Mouse (Mus musculus): ENCODE measurements around the gene D230025D16Rik. TPM values are rescaled to one million over a fixed set of nuclear protein-coding genes. Genes with fewer than 3 reads are reported as not detected.
A peak's percentile ranks its signal among the peaks of the same experiment; 100 is the strongest.
"Not testable (repeated sequence)": the region's sequence is repeated elsewhere in the genome, so short reads cannot be mapped to it uniquely, and the experiment has no call there.

The D230025D16Rik gene
- polyA plus RNA-seq, 1 experiment from 2014 or later, result 29.9 TPM

GRCm38 (mm10) chr8:105289805-105290460 is 65.0 kb downstream of the D230025D16Rik start, which contains the start of gene 4931428F04Rik:
TSS of gene 4931428F04Rik (minus strand) at chr8:105289864.
- peaks cover 42% of the 10 kb centered on the region for H3K4me1 ChIP-seq
- WGBS, result 2% methylated on average over 43 of the region's 43 CpGs
- H3K9ac ChIP-seq (replicated peaks), result peak within 1 kb of the TSS; percentile 37
- H3K27ac ChIP-seq (replicated peaks), result peak within 1 kb of the TSS; percentile 90
- H3K36me3 ChIP-seq, result peaks cover 6% of the 10 kb centered on the region
- H3K4me3 ChIP-seq, result peak within 1 kb of the TSS; percentile 55
- peaks cover 32% of the 10 kb centered on the region for H3K27me3 ChIP-seq
- ATAC-seq (ENCODE audit: low FRiP score, low read depth), result peak; percentile 19
- H3K9me3 ChIP-seq, result no peaks in the 10 kb centered on the region
- peak within 1 kb of the TSS; percentile 80 for H3K4me2 ChIP-seq (replicated peaks)

- Histone ChIP-seq H3K4me2 (replicated peaks) (peak overlapping the region; percentile 80), H3K9me3 (no peaks in the 10 kb centered on the region), H3K27me3 (peaks cover 32% of the 10 kb centered on the region), H3K27ac (replicated peaks) (no peak overlapping the region), H3K4me3 (peak overlapping the region; percentile 55), H3K4me1 (peaks cover 42% of the 10 kb centered on the region), H3K9ac (replicated peaks) (peak overlapping the region; percentile 37; the same call in 1 of the 2 replicates), H3K36me3 (no peaks in the 10 kb centered on the region)
- 6% methylated on average over 31 of the region's 31 CpGs for WGBS
- ATAC-seq (ENCODE audit: low FRiP score, low read depth), result no peak
Observed at GRCm38 (mm10) chr8:105290554-105291314, 65.8 kb downstream of the D230025D16Rik start.

GRCm38 (mm10) chr8:105291364-105291763 is 66.4 kb downstream of the D230025D16Rik start:
- not testable (repeated sequence) for H3K4me2 ChIP-seq (replicated peaks)

DNA sequence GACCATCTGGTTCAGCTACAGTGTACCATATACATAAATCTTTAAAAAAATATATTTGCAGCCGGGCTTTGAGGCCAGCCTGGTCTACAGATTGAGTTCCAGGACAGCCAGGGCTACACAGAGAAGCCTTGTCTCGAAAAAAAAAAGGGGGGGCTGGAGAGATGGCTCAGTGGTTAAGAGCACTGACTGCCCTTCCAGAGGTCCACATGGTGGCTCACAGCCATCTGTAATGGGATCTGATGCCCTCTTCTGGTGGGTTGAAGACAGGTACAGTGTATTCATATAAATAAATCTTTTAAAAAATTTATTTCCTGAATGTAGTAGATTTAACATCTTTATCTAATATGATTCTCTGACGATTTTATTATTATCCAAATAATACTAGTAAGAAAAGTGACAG is 66.9 kb downstream of the D230025D16Rik start:
- H3K4me2 ChIP-seq (replicated peaks); H3K36me3 ChIP-seq; ATAC-seq (ENCODE audit: low FRiP score, low read depth); H3K9ac ChIP-seq (replicated peaks); H3K4me3 ChIP-seq; H3K27ac ChIP-seq (replicated peaks); H3K9me3 ChIP-seq: not testable (repeated sequence)
- peaks cover 37% of the 10 kb centered on the region for H3K4me1 ChIP-seq
- H3K27me3 ChIP-seq, result peaks cover 32% of the 10 kb centered on the region
- WGBS, result 65% methylated on average over 3 of the region's 3 CpGs

More at GRCm38 (mm10) chr8:105291364-105291763, 66.4 kb downstream of the D230025D16Rik start:
- H3K9me3 ChIP-seq; H3K36me3 ChIP-seq; H3K4me3 ChIP-seq; H3K27ac ChIP-seq (replicated peaks); ATAC-seq (ENCODE audit: low FRiP score, low read depth); H3K9ac ChIP-seq (replicated peaks): not testable (repeated sequence)
- WGBS, result 89% methylated on average over 8 of the region's 8 CpGs
- Histone ChIP-seq H3K27me3 (peaks cover 32% of the 10 kb centered on the region), H3K4me1 (peaks cover 39% of the 10 kb centered on the region)

DNA sequence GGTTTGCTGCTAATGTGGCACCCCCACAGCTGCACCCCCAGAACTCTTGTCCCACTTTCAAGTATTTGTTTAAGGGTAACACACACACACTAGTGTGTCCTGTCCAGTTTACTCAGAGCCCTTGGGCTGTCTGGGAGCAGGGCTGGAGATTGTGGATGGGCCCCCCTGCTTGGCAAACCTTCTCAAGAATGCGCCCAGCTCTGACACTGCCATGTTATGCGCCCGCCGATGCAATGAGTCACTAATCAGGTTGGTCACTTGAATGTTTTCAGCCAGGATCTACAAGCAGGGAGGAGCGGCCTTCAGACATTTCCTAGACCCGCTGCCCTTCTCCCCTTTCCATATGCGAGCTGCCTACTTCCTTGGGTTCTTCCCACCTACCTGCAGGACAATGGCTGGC is 67.5 kb downstream of the D230025D16Rik start:
- ATAC-seq (ENCODE audit: low FRiP score, low read depth), result no peak

GRCm38 (mm10) chr8:105293405-105293804 is 68.5 kb downstream of the D230025D16Rik start:
- Histone ChIP-seq H3K4me3 (no peak overlapping the region), H3K27me3 (peaks cover 32% of the 10 kb centered on the region), H3K4me1 (peaks cover 29% of the 10 kb centered on the region), H3K9ac (replicated peaks) (no peak overlapping the region), H3K9me3 (no peaks in the 10 kb centered on the region), H3K36me3 (no peaks in the 10 kb centered on the region), H3K4me2 (replicated peaks) (no peak overlapping the region), H3K27ac (replicated peaks) (no peak overlapping the region)
- no peak for ATAC-seq (ENCODE audit: low FRiP score, low read depth)
- 66% methylated on average over 19 of the region's 19 CpGs for WGBS

More for the DNA sequence above, 67.5 kb downstream of the D230025D16Rik start:
- H3K27ac ChIP-seq (replicated peaks), result no peak overlapping the region
- no peak overlapping the region for H3K4me3 ChIP-seq
- H3K9me3 ChIP-seq, result no peaks in the 10 kb centered on the region
- no peaks in the 10 kb centered on the region for H3K36me3 ChIP-seq
- WGBS, result 86% methylated on average over 7 of the region's 7 CpGs
- no peak overlapping the region for H3K9ac ChIP-seq (replicated peaks)
- H3K27me3 ChIP-seq, result peaks cover 32% of the 10 kb centered on the region
- no peak overlapping the region for H3K4me2 ChIP-seq (replicated peaks)
- peaks cover 34% of the 10 kb centered on the region for H3K4me1 ChIP-seq

DNA sequence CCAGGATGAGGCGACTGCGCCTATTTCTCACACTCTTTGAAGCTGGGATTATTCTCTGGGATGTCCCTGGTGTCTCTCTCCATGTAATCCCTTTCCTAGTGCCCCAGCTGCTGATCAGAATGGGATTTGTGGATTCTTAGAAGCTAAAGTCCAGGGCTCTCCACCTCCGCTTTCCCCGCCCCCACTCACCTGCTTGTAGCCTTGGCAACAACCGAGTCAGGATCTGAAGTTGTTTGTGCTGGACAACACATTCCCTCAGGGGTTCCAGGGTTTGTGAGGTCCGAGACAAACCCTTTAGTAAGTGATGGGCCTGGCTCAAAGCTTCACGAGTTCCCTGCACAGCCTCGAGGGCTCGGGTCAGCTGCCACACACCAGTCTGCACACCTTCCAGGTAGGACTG is 69.8 kb downstream of the D230025D16Rik start:
- Histone ChIP-seq H3K27me3 (peaks cover 30% of the 10 kb centered on the region), H3K9ac (replicated peaks) (no peak overlapping the region), H3K4me2 (replicated peaks) (0 out of 2 replicates have a peak overlapping the region, but pooled peaks have one; percentile 3), H3K4me3 (no peak overlapping the region), H3K36me3 (peaks cover 8% of the 10 kb centered on the region), H3K9me3 (no peaks in the 10 kb centered on the region), H3K4me1 (peaks cover 29% of the 10 kb centered on the region), H3K27ac (replicated peaks) (0 out of 2 replicates have a peak overlapping the region, but pooled peaks have one; percentile 35)
- WGBS, result 60% methylated on average over 9 of the region's 9 CpGs
- no peak for ATAC-seq (ENCODE audit: low FRiP score, low read depth)

DNA sequence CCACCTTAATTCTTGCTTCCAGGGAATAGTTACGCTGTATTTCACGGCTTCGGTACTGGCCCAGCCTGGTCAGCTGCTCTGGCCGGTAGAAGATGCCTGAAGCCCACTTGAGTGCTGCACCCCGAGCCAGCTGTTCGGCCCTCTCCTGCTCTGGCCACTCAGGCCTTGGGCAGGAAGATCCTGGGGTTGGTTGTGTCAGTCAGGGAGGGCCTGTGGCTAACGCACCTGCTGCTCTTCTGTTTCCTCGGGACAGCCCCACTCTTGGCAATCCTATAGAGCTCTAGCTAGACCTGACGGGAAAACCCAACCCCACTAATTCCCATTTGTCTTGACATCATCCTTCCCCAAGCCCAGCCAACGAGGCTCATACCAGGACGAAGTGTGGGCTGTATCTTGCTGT is 70.3 kb downstream of the D230025D16Rik start:
- Histone ChIP-seq H3K27me3 (peaks cover 25% of the 10 kb centered on the region), H3K4me1 (peaks cover 24% of the 10 kb centered on the region), H3K36me3 (peaks cover 12% of the 10 kb centered on the region), H3K9ac (replicated peaks) (no peak overlapping the region), H3K9me3 (no peaks in the 10 kb centered on the region), H3K27ac (replicated peaks) (0 out of 2 replicates have a peak overlapping the region, but pooled peaks have one; percentile 35), H3K4me2 (replicated peaks) (0 out of 2 replicates have a peak overlapping the region, but pooled peaks have one; percentile 3), H3K4me3 (no peak overlapping the region)
- WGBS, result 77% methylated on average over 11 of the region's 11 CpGs
- ATAC-seq (ENCODE audit: low FRiP score, low read depth), result no peak

GRCm38 (mm10) chr8:105295895-105296573 is 71.1 kb downstream of the D230025D16Rik start, which contains the start of gene Exoc3l:
TSS of gene Exoc3l (minus strand) at chr8:105296101.
- peaks cover 17% of the 10 kb centered on the region for H3K27me3 ChIP-seq
- H3K27ac ChIP-seq (replicated peaks), result 0 out of 2 replicates have a peak within 1 kb of the TSS, but pooled peaks have one; percentile 35
- ATAC-seq (ENCODE audit: low FRiP score, low read depth), result no peak
- no peak within 1 kb of the TSS for H3K9ac ChIP-seq (replicated peaks)
- H3K4me3 ChIP-seq, result peak within 1 kb of the TSS; percentile 78
- H3K4me1 ChIP-seq, result peaks cover 17% of the 10 kb centered on the region
- H3K9me3 ChIP-seq, result no peaks in the 10 kb centered on the region
- 67% methylated on average over 11 of the region's 11 CpGs for WGBS
- peak within 1 kb of the TSS; percentile 98 for H3K4me2 ChIP-seq (replicated peaks)
- H3K36me3 ChIP-seq, result peaks cover 20% of the 10 kb centered on the region

GRCm38 (mm10) chr8:105297511-105298192 is 72.7 kb downstream of the D230025D16Rik start, which contains the start of gene E2f4:
TSS of gene E2f4 (plus strand) at chr8:105297663.
- Histone ChIP-seq H3K36me3 (peaks cover 35% of the 10 kb centered on the region), H3K4me1 (peaks cover 17% of the 10 kb centered on the region), H3K9ac (replicated peaks) (peak within 1 kb of the TSS; percentile 85), H3K9me3 (no peaks in the 10 kb centered on the region), H3K27ac (replicated peaks) (peak within 1 kb of the TSS; percentile 58; the same call in 1 of the 2 replicates), H3K27me3 (peaks cover 9% of the 10 kb centered on the region), H3K4me2 (replicated peaks) (peak within 1 kb of the TSS; percentile 98), H3K4me3 (peak within 1 kb of the TSS; percentile 78)
- under 1% methylated on average over 56 of the region's 58 CpGs for WGBS
- peak; percentile 92 for ATAC-seq (ENCODE audit: low FRiP score, low read depth)

All from midbrain, embryonic 12.5 days (tissue).